In the genomic region with DNA sequence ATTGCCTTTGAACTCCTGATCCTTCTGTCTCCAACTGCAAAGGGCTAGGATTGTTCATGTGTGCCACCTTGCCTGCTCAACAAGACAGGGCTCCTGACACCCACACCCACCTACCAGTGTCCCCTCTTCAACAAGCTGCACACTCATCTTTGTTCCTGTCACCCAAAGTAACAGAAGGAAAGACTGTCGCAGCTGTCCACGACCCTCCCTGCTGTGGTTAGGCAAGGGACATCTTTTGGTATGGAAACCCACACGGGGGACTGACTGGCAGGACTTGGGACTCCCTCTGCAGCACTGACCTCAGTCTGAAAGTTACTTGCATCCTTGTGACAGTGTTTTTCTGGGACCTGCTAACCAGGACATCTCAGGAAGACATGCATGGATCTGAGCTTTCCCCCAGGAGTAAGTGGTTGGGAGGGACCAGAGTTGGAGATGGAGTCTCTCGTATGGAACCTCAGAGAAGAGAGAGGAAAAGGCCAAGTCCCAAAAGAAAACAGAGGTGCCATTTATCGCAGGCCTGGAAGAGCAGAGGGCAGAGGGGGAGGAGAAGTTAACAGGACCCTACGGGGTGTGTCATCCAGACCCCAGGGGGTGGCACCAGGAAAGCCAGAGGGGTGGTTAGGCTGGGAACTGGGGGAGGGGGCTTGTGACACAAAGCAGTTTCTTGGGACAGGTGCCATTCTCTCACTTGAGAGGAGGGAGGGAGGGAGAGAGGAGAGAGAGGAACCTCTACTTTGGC, we compare ENCODE assay signal across 7 mouse cellular contexts. TPM values are rescaled to one million over a fixed set of nuclear protein-coding genes. Genes with fewer than 3 reads are reported as not detected.
DNase-seq lines count a peak whose midpoint lies in the region; ATAC-seq and TF ChIP-seq lines count a peak whose summit lies in the region.

A gene (plus strand): TSS at position 689 of the 739 bp plus-strand sequence.

- H3K27me3 ChIP-seq in C2C12 (ENCODE audit: control insufficient read depth, insufficient read depth, insufficient read length): no peaks in the 10 kb centered on the region
- peaks cover 8% of the 10 kb centered on the region; the same call in 1 of the 2 replicates for H3K27me3 ChIP-seq in E14TG2a.4 (ENCODE audit: insufficient read depth, low read length)
- no peaks in the 10 kb centered on the region for H3K27me3 ChIP-seq in forebrain, embryonic 11.5 days (ENCODE audit: control insufficient read depth, insufficient read depth, low read length)
- H3K27me3 ChIP-seq in liver, embryonic 11.5 days (replicated peaks; ENCODE audit: control insufficient read depth, insufficient read depth, low read length): no peaks in the 10 kb centered on the region
- no peaks in the 10 kb centered on the region for H3K27me3 ChIP-seq in stomach, embryonic 16.5 days (ENCODE audit: control insufficient read depth, insufficient read depth, low read length)

- peaks cover 9% of the 10 kb centered on the region for H3K79me2 ChIP-seq in C2C12 (ENCODE audit: control insufficient read depth, insufficient read depth)

- 28% methylated on average over 6 of the region's 6 CpGs for WGBS in forebrain, embryonic 11.5 days
- 26% methylated on average over 6 of the region's 6 CpGs for WGBS in liver, embryonic 11.5 days
- WGBS in stomach, embryonic 16.5 days: 34% methylated on average over 6 of the region's 6 CpGs

- DNase-seq in forebrain, embryonic 11.5 days (ENCODE audit: low spot score): no peak
- no peak for DNase-seq in liver, embryonic 11.5 days (ENCODE audit: low spot score)
- DNase-seq in embryo, embryonic 10.5 days (ENCODE audit: low spot score): no peak

- H3K4me3 ChIP-seq in C2C12 (ENCODE audit: insufficient read depth, poor library complexity, severe bottlenecking) (no peak within 1 kb of the TSS), E14TG2a.4 (replicated peaks; ENCODE audit: low read length) (peak within 1 kb of the TSS; percentile 37)
- H3K4me3 ChIP-seq in forebrain, embryonic 11.5 days (ENCODE audit: low read depth, low read length): no peak within 1 kb of the TSS
- no peak within 1 kb of the TSS for H3K4me3 ChIP-seq in liver, embryonic 11.5 days (ENCODE audit: low read depth, low read length)
- no peak within 1 kb of the TSS for H3K4me3 ChIP-seq in stomach, embryonic 16.5 days (replicated peaks; ENCODE audit: low read length)

- H3K9me3 ChIP-seq in E14TG2a.4 (ENCODE audit: low read length): no peaks in the 10 kb centered on the region
- H3K9me3 ChIP-seq in forebrain, embryonic 11.5 days (ENCODE audit: control insufficient read depth, low read length): no peaks in the 10 kb centered on the region
- H3K9me3 ChIP-seq in liver, embryonic 11.5 days (ENCODE audit: control insufficient read depth, low read length): no peaks in the 10 kb centered on the region
- H3K9me3 ChIP-seq in stomach, embryonic 16.5 days (replicated peaks; ENCODE audit: control insufficient read depth, low read length): no peaks in the 10 kb centered on the region

- H3K27ac ChIP-seq in forebrain, embryonic 11.5 days (ENCODE audit: low read depth, low read length): no peak within 1 kb of the TSS
- H3K27ac ChIP-seq in liver, embryonic 11.5 days (ENCODE audit: low read depth, low read length): no peak within 1 kb of the TSS
- H3K27ac ChIP-seq in stomach, embryonic 16.5 days (ENCODE audit: low read length): peak within 1 kb of the TSS; percentile 84

- TF ChIP-seq CTCF in C2C12 (IDR thresholded peaks at IDR 0.05; ENCODE audit: control insufficient read depth, insufficient read depth, insufficient read length) (no peak), E14TG2a.4 (conservative IDR thresholded peaks at IDR 0.05; ENCODE audit: low read length) (no peak)

- H3K79me3 ChIP-seq in C2C12 (ENCODE audit: low read depth): peaks cover 2% of the 10 kb centered on the region

- no peak within 1 kb of the TSS for H3K9ac ChIP-seq in forebrain, embryonic 11.5 days (ENCODE audit: low read length)
- no peak within 1 kb of the TSS for H3K9ac ChIP-seq in liver, embryonic 11.5 days (ENCODE audit: low read depth, low read length)
- no peak within 1 kb of the TSS for H3K9ac ChIP-seq in stomach, embryonic 16.5 days (ENCODE audit: low read length)

- ATAC-seq in forebrain, embryonic 11.5 days (replicated peaks; ENCODE audit: low FRiP score): no peak
- ATAC-seq in hematopoietic stem cell, adult 5-6 weeks (replicated peaks in 1 of 2; ENCODE audit: insufficient read depth in 1 of 2, low FRiP score in 2 of 2, low TSS enrichment in 1 of 2, low read depth in 1 of 2, poor library complexity in 2 of 2, severe bottlenecking in 2 of 2): no peak
- ATAC-seq in liver, embryonic 11.5 days (replicated peaks; ENCODE audit: low FRiP score): no peak
- ATAC-seq in stomach, embryonic 16.5 days (ENCODE audit: insufficient read depth, low FRiP score): no peak

- H3K4me2 ChIP-seq in forebrain, embryonic 11.5 days (ENCODE audit: low read depth, low read length, severe bottlenecking): no peak within 1 kb of the TSS
- no peak within 1 kb of the TSS for H3K4me2 ChIP-seq in liver, embryonic 11.5 days
- no peak within 1 kb of the TSS for H3K4me2 ChIP-seq in stomach, embryonic 16.5 days (ENCODE audit: low read depth, low read length)

- no peak within 1 kb of the TSS for H3ac ChIP-seq in C2C12 (ENCODE audit: control insufficient read depth, insufficient read length, low read depth)

- peaks cover 78% of the 10 kb centered on the region for H3K4me1 ChIP-seq in E14TG2a.4 (replicated peaks; ENCODE audit: low read depth, low read length)
- H3K4me1 ChIP-seq in forebrain, embryonic 11.5 days (replicated peaks; ENCODE audit: control insufficient read depth, insufficient read depth, low read length): peaks cover 8% of the 10 kb centered on the region; the same call in 1 of the 2 replicates
- H3K4me1 ChIP-seq in liver, embryonic 11.5 days (replicated peaks; ENCODE audit: control insufficient read depth, insufficient read depth, low read length): peaks cover 47% of the 10 kb centered on the region
- H3K4me1 ChIP-seq in stomach, embryonic 16.5 days (ENCODE audit: control insufficient read depth, insufficient read depth, low read length): peaks cover 48% of the 10 kb centered on the region

- no peaks in the 10 kb centered on the region for H3K36me3 ChIP-seq in C2C12 (ENCODE audit: control insufficient read depth, insufficient read depth)
- peaks cover 7% of the 10 kb centered on the region for H3K36me3 ChIP-seq in E14TG2a.4 (ENCODE audit: insufficient read depth, low read length)
- H3K36me3 ChIP-seq in forebrain, embryonic 11.5 days (ENCODE audit: control insufficient read depth, insufficient read depth, low read length): no peaks in the 10 kb centered on the region
- H3K36me3 ChIP-seq in liver, embryonic 11.5 days (ENCODE audit: control insufficient read depth, insufficient read depth, low read length): no peaks in the 10 kb centered on the region
- H3K36me3 ChIP-seq in stomach, embryonic 16.5 days (ENCODE audit: control insufficient read depth, insufficient read depth, low read length): no peaks in the 10 kb centered on the region

TF ChIP-seq in C2C12, 6 proteins besides CTCF, POLR2A, EP300 and RAD21:
- no peak for TF ChIP-seq MYOD1 (IDR thresholded peaks at IDR 0.05; ENCODE audit: control insufficient read depth, insufficient read length, low read depth)
- no peak for TF ChIP-seq MYOG (IDR thresholded peaks at IDR 0.05; ENCODE audit: control insufficient read depth, extremely low read depth, insufficient read length)
- no peak for TF ChIP-seq CEBPB (IDR thresholded peaks at IDR 0.05; ENCODE audit: low read depth)
- no peak for TF ChIP-seq MAX (IDR thresholded peaks at IDR 0.05)
- TF ChIP-seq FOSL1 (IDR thresholded peaks at IDR 0.05; ENCODE audit: insufficient read depth, low read length, poor library complexity, severe bottlenecking): no peak
- no peak for TF ChIP-seq USF1 (IDR thresholded peaks at IDR 0.05; ENCODE audit: low read depth)

RNA-seq across cellular contexts. Expression of the gene that starts here (rescaled TPM):
- 2,062 TPM for polyA plus RNA-seq in C2C12 (2012; fragmentation: generic; extraction: Trizol)
- polyA plus RNA-seq in forebrain, embryonic 11.5 days (2014; fragmentation: Nextera tagmentation; extraction: Ambion mirVana): 2,020 and 2,118 TPM in 2 replicates
- total RNA-seq in hematopoietic stem cell, adult 5-6 weeks (2017): 290 and 314 TPM in 2 replicates
- polyA plus RNA-seq in liver, embryonic 11.5 days (2014; fragmentation: Nextera tagmentation; extraction: Ambion mirVana): 3,525 and 3,814 TPM in 2 replicates
- 1,904 and 2,036 TPM in 2 replicates for polyA plus RNA-seq in stomach, embryonic 16.5 days (2015; fragmentation: Nextera tagmentation; extraction: Ambion mirVana)
